Mouse (Mus musculus) E14TG2a.4 (cell line): ENCODE results near the gene 2410004P03Rik.

ENCODE experiments used
- CTCF ChIP-seq: conservative IDR thresholded peaks from 2 replicates; pipeline ENCODE4 v1.5.1; 2014; ENCODE audit warnings: low read length
- NANOG ChIP-seq: IDR thresholded peaks from 2 replicates; pipeline ENCODE4 v1.6.1; 2014; ENCODE audit warnings: borderline replicate concordance, low read length, mixed read lengths

- TF ChIP-seq CTCF, result no peak
- no peak for TF ChIP-seq NANOG
Observed at GRCm38 (mm10) chr12:17001211-17001610, 10.3 kb downstream of the 2410004P03Rik start.
